Mouse (Mus musculus) gastrocnemius, adult 2 months (tissue): ENCODE data around the gene Tbl1x. TPM values are rescaled to one million over a fixed set of nuclear protein-coding genes. Genes with fewer than 3 reads are reported as not detected.

Source experiments
- DNase-seq: peaks from one replicate; pipeline ENCODE4 v3.0.0; 2022
- H3K27ac ChIP-seq: fragments of 200-600 bp; 2 replicates; pipeline ENCODE4 v1.8.1; 2022; ENCODE audit warnings: mild to moderate bottlenecking
- H3K4me3 ChIP-seq: fragments of 200-600 bp; 2 replicates; pipeline ENCODE4 v1.8.1; 2022; ENCODE audit warnings: mild to moderate bottlenecking, moderate library complexity
- CTCF ChIP-seq: fragments of 200-600 bp; IDR thresholded peaks from 2 replicates; pipeline ENCODE4 v1.8.1; 2022; ENCODE audit warnings: antibody characterized with exemption, mild to moderate bottlenecking, moderate library complexity
- intact Hi-C: fragments of 180-260 bp; cut with DNase I; formaldehyde crosslinking; loops from one replicate; pipeline ENCODE4 v1.15.1; 2025
- total RNA-seq, 2 experiments: library from RNA; stranded (reverse); gene quantifications; 2 replicates each; pipeline ENCODE4 v1.2.3; 2021

The Tbl1x gene
- total RNA-seq, 2 experiments from 2014 or later: 9.7 to 12.5 TPM

DNA sequence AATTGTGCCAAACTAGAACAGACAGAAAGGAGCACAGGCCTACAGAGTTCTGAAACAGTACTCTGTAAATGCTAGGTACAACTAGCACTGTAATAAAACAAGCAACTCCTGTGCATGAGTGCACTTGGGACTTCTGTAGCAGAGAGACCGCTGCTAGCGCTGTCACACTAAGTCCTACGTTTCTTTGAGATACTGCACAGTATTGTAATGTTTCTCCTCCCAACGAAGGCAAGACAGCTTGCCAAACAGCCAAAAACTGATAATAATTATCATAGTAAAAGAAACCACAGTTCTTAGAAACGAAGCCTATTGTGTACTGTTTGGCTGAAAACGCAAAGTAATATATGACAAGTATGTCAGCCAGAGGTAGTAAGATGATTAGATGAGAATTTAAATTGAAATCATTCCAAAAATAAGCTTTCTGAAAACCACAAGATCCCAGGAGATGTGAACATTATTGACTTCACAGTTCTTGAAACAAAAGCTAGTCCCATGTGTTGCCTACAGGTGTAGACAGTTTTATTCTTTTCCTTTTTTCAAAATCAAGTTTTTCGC, 83.9 kb downstream of the Tbl1x start:
- no peak for TF ChIP-seq CTCF
- no peak overlapping the region for H3K27ac ChIP-seq
- DNase-seq: no peak
- H3K4me3 ChIP-seq: no peak overlapping the region
- intact Hi-C loops: no loop called here

DNA sequence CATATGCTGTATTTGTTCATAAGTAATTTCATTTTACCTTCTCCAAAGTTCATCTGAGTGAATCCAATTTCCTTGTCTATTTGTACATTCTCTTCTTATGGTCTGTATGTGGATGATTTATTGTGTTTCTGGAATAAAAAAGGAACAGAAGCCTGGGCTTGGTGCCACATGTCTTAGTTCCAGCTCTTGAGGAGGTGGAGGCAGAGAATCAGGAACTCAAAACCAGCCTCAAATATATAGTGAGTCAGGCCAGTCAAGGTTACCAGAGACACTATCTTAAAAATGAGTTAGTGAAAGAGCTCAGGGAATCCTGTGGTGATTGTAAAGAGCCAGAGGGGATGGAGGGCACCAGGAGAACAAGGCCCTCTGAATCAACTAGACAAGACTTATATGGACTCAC, 86.9 kb downstream of the Tbl1x start:
- no peak overlapping the region for H3K4me3 ChIP-seq
- intact Hi-C loops: no loop called here
- TF ChIP-seq CTCF: no peak
- H3K27ac ChIP-seq: no peak overlapping the region
- no peak for DNase-seq

DNA sequence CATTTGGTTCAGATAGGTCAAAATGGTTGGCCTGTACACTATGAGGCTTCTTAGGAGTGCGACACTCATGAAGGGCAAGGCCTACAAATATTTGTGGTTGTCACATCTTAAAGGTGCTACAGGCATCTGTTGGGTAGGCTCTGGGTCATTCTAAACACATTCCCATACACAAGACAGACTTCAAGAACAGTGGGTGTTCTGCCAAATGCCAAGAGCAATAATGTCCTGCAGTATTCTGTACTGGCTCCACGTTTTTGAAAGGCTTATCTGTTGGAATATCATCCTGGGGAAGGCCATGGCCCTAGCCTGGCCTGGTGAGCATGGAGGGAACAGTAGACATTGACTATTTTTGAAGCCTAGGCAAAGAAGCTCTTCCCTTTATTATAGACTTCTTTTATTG, 87.9 kb downstream of the Tbl1x start:
- TF ChIP-seq CTCF: no peak
- H3K27ac ChIP-seq: no peak overlapping the region
- intact Hi-C loops: no loop called here
- H3K4me3 ChIP-seq: no peak overlapping the region
- DNase-seq: no peak

DNA sequence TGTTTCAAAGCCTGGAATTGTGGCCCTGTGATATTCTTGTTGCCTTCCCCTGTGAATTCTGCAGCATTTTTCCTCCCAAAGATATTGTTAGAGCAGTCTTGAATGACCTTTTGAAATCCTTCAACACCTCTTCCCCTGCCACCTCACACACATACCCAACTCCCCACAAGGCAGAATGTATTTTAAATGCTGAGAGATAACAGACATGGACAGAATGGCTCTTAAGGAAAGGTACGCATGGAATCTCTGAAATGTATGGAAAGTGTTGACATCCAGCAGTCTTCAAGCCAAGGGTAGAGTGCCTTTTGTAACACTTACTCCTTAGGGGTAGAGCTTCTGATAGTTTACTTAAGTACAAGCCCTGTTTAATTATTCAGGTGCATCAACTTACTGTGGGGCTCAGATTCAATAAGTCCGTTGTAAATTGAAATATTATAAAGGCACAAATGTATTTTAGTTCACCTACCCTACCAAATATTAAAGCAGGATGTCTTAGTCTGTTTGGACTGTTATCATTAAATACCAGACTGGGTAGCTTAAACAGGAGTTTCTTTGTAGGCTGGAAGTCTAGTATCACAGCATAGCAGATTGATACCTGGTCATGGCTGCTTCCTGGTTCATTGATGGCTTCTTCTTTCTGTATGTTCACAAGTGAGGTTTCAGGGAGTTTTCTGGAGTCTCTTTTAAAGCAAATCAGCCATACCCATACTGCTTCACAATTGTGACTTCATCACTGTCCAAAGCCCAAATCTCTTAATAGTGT, 92.9 kb downstream of the Tbl1x start:
- no peak for DNase-seq
- TF ChIP-seq CTCF: no peak
- Histone ChIP-seq H3K27ac (no peak overlapping the region), H3K4me3 (no peak overlapping the region)
- intact Hi-C loops: no loop called here

DNA sequence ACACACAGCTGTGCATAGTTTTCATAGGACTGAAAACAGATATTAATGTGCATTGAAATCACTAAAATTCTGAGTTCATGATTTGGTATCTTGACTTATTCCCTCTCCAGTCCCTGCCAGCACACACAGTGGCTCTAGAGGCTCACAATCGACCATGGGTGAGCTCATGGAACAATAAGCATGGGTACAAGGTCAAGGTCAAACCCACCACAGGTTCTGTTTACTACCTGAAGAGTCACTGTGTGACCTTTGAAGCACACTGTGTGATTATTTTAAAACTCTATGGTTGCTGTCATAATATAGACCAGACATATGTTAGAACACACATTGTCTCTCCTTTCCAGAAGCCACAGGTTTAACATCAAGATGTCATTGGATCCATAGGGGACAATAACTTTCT, 96.7 kb downstream of the Tbl1x start:
- Histone ChIP-seq H3K4me3 (no peak overlapping the region), H3K27ac (no peak overlapping the region)
- no peak for TF ChIP-seq CTCF
- no peak for DNase-seq
- intact Hi-C loops: no loop called here

DNA sequence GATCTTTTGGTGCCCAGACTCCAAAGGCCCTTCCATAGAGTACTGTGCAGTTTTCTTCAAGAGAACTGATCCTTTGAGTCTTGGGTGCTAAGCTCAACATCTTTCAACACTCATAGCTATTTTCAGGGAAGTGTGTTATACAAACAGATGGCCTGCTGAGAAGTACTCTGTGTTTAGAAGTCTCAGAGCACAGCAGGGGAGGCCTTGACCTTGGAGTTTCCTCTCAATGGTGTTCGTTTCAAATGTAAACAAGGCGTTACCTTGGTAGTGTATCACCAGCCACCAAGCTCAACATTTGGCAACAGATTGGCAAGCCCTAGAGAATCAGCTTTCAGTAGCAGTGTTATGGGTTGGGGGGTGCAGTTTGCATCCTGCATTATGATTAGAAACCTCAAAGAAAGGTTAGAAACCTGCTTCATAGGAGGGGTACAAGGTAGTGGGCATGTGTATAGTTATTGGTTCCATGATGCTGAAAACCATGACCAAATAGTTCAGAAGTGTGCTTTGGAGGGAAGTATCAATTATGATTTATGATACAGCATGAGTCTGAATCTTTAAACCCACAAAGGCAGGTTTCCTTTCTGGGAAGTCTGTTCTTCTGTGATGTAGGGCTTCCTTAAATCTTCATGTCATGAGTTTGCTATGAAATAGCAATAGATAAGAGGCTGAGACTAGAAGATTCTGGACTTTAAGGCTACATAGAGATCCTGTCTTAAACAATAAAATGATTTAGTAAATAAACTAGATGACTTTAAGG, 98.3 kb downstream of the Tbl1x start:
- no peak overlapping the region for H3K4me3 ChIP-seq
- no peak for DNase-seq
- H3K27ac ChIP-seq: peak overlapping the region; percentile 12; the same call in 1 of the 2 replicates
- intact Hi-C loops: no loop called here
- no peak for TF ChIP-seq CTCF

DNA sequence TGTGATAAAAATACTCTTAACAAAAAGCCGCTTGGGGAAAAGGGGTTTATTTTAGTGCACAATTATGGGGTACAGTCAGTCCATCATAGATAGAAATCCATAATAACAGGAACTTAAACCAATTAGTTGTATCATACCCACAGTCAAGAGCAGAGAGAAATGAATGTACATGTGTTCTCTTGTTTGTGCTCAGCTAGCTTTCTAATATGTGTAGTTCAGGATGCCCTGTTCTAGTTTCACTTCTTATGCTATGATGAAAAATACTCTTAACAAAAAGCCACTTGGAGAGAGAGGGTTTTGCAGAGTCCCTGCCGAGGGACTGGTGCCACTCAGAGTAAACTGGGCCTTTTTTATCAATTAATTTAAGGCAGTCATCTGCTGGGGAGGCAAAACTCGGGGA, 101.1 kb downstream of the Tbl1x start:
- Histone ChIP-seq H3K4me3 (no peak overlapping the region), H3K27ac (peak overlapping the region; percentile 4; the same call in 1 of the 2 replicates)
- DNase-seq: no peak
- intact Hi-C loops: no loop called here
- TF ChIP-seq CTCF: no peak

DNA sequence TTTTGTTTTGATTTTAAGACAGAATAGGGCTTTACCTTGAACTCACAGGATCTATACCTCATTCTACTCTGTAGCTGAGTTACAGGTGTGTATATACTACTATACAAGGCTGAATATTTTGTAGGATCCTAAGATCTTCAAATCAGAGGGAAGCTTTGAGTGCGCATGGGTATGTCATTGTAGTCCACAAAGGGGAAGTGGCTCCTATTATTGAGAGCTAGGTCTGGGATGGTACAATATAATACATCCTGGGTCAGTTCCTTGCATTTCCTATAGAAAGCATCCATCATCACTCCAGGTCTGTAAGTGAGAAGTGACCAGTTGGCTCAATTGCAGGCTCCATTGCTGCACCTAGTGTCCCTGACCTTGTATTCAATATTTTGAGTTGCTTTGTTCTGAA, 102.2 kb downstream of the Tbl1x start:
- intact Hi-C loops: no loop called here
- DNase-seq: no peak
- no peak overlapping the region for H3K27ac ChIP-seq
- no peak overlapping the region for H3K4me3 ChIP-seq
- TF ChIP-seq CTCF: no peak

DNA sequence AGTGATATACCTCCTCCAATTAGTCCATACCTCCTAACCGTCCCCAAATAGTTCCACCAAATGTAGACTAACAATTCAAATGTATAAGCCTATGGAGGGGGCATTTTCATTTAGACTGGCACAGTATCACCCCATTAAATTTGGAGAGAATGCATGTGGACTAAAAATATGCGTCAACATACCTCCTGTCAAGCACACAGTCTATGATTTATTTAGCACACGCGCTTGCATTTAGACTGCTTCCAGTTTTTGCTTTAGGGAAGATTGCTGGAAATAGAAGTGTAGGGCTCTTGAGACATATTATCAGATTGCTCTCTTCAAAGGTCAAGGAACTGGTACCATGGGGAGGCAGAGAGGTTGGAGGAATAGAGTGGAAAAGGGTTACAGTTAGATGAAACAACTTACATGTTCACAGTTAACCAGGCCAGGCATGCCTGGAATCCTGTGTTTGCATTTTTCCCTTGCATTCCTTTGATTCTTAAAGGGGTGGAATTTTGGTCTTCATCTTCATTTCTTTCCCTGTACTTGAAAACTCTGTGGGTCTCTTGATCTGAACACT, 105.0 kb downstream of the Tbl1x start:
- H3K27ac ChIP-seq: peak overlapping the region; percentile 72
- intact Hi-C loops: loop anchor here (5.0 kb wide), 1 partner anchor 94 kb away; no protein-coding TSS in a partner anchor
- no peak for DNase-seq

DNA sequence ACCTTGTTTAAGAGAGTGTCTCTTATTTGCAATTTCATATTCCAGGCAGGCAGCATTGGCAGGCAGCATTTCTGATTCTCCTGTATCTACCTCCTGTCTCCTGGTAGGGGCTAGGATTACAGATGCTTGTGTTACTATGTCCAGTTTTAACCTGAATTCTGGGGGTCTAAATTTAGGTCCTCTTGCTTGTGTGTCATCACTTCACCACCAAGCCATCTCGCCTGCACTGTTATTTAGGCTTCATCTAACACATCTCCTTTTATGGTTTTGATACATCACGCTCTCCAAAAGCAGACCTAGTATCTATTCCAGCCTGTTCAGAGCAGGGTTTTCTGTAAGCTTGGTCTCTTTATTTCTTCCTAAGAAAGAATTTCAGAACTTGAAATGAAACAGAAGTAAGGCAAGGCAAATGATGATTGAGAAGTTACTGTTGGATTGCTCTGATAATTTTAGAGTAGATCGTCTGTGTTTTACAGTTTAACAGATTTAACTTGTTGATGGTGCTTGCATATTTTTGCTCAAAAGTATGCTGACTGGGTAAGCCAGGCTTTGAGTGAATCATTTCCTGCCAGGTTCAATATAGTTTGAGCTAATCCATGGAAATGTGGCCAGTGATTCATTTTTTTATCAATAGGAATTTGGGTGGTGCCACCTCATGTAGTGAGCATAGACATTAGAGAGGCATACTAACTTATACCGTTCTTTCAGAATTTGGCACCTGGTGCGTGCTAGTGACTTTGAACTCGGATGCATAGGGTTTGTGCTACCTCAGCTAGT, 106.7 kb downstream of the Tbl1x start:
- H3K27ac ChIP-seq: peak overlapping the region; percentile 72
- DNase-seq: peak; percentile 18
- no peak for TF ChIP-seq CTCF
- no peak overlapping the region for H3K4me3 ChIP-seq
- intact Hi-C loops: loop anchor here (5.0 kb wide), 1 partner anchor 95 kb away; no protein-coding TSS in a partner anchor

More for the DNA sequence above, 105.0 kb downstream of the Tbl1x start:
- no peak overlapping the region for H3K4me3 ChIP-seq
- TF ChIP-seq CTCF: no peak

DNA sequence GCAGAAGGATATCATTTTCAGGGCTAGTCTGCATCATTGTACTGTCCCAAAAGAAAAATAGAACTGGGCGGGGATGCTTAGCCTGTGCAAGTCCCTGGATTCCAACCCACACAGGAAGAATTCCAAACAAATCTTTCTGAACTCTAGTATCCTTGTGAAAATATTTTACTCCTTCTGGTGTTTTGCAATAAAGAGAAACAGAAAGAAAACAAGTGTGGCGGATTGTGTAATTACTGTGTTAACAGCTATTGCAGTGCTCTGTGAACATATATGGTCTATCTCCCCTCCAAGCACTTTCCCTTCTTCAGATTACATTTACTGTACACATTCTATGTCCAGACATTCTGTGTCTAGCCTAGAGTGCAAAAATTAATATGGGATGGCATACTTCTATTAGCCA, 119.6 kb downstream of the Tbl1x start:
- no peak for DNase-seq
- Histone ChIP-seq H3K4me3 (no peak overlapping the region), H3K27ac (peak overlapping the region; percentile 61)
- TF ChIP-seq CTCF: no peak
- intact Hi-C loops: no loop called here

DNA sequence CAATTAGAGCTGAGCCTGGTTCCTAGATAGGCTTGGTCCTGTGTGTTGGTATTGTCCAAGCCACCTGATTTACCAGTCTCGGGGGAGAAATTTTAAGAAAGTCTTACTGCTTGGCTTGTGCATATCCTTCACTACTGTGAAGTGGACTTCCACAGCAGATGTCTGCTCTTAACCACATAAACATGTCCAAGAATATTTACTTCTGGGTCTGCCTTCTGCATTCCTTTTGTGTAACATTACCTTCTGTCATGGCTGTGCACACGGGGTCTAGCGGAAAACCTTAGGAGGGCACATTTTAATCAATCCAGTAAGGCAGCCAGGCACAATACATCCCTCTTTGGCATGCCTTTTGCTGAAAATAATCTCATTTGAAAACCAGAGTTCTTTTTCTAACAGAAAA, 125.7 kb downstream of the Tbl1x start:
- TF ChIP-seq CTCF: no peak
- H3K27ac ChIP-seq: no peak overlapping the region
- intact Hi-C loops: loop anchor here (5.0 kb wide), 2 partner anchors 204 to 324 kb away; no protein-coding TSS in a partner anchor
- H3K4me3 ChIP-seq: no peak overlapping the region
- no peak for DNase-seq
